Mouse (Mus musculus) limb, embryonic 11.5 days (tissue): ENCODE measurements around the gene Enpp6. TPM values are rescaled to one million over a fixed set of nuclear protein-coding genes. Genes with fewer than 3 reads are reported as not detected.

Source experiments
- ATAC-seq: fragments of 200-750 bp; cut with Nextera tagmentation; 2 replicates; pipeline ENCODE4 v1.8.0; 2017; ENCODE audit warnings: low read depth; ENCODE audit not compliant: insufficient number of reproducible peaks, low FRiP score, low TSS enrichment
- DNase-seq: peaks from one replicate; pipeline ENCODE4 v3.0.0-alpha.2; 2015; ENCODE audit warnings: low spot score
- H3K27ac ChIP-seq: fragments of 300-500 bp; sonication (generic); replicated peaks from 2 replicates; pipeline ENCODE4 v1.5.1; 2014; ENCODE audit warnings: low read depth, mild to moderate bottlenecking, low read length
- H3K27me3 ChIP-seq: fragments of 300-500 bp; sonication (generic); 2 replicates; pipeline ENCODE4 v1.6.1; 2014; ENCODE audit warnings: mild to moderate bottlenecking, low read length, mixed read lengths; ENCODE audit not compliant: control insufficient read depth, insufficient read depth
- H3K36me3 ChIP-seq: fragments of 300-500 bp; sonication (generic); 2 replicates; pipeline ENCODE4 v1.6.1; 2014; ENCODE audit warnings: mild to moderate bottlenecking, low read length, moderate library complexity, mixed read lengths; ENCODE audit not compliant: control insufficient read depth, insufficient read depth
- H3K4me1 ChIP-seq: fragments of 300-500 bp; sonication (generic); 2 replicates; pipeline ENCODE4 v1.6.1; 2014; ENCODE audit warnings: low read length, mixed read lengths; ENCODE audit not compliant: control insufficient read depth, insufficient read depth
- H3K4me2 ChIP-seq: fragments of 300-500 bp; sonication (generic); 2 replicates; pipeline ENCODE4 v1.6.1; 2014; ENCODE audit warnings: low read depth, mild to moderate bottlenecking, moderate library complexity; ENCODE audit not compliant: severe bottlenecking
- H3K4me3 ChIP-seq: fragments of 300-500 bp; sonication (generic); 2 replicates; pipeline ENCODE4 v1.5.1; 2014; ENCODE audit warnings: low read depth, low read length
- H3K9ac ChIP-seq: fragments of 300-500 bp; sonication (generic); 2 replicates; pipeline ENCODE4 v1.6.1; 2014; ENCODE audit warnings: mild to moderate bottlenecking, low read length
- H3K9me3 ChIP-seq: fragments of 300-500 bp; sonication (generic); 2 replicates; pipeline ENCODE4 v1.6.1; 2016; ENCODE audit warnings: low read length; ENCODE audit not compliant: control insufficient read depth
- WGBS: fragments of 180-500 bp; shearing (Covaris S2); extraction: QIAGEN DNeasy Blood & Tissue Kit; methylation state at CpG from one replicate; pipeline ENCODE4 v1.1.7; 2014; 5-methylcytosine and 5-hydroxymethylcytosine counted together
- polyA plus RNA-seq: library from polyadenylated mRNA; unstranded; fragments of >200 nt; fragmentation: Nextera tagmentation; extraction: Ambion mirVana; gene quantifications from 2 replicates; pipeline ENCODE4 v1.2.1, GENCODE M21; 2014

Enpp6 gene
- polyA plus RNA-seq, 1 experiment from 2014 or later, result 0.77 TPM

GRCm38 (mm10) chr8:47134736-47135135, 148.0 kb downstream of the Enpp6 start:
- H3K4me1 ChIP-seq, result peaks cover 6% of the 10 kb centered on the region; the same call in 1 of the 2 replicates
- H3K9ac ChIP-seq, result no peak overlapping the region
- no peak overlapping the region for H3K4me2 ChIP-seq
- DNase-seq (no peak), ATAC-seq (no peak)
- H3K4me3 ChIP-seq, result no peak overlapping the region
- no peaks in the 10 kb centered on the region for H3K9me3 ChIP-seq
- H3K27me3 ChIP-seq, result no peaks in the 10 kb centered on the region
- H3K27ac ChIP-seq, result no peak overlapping the region
- no peaks in the 10 kb centered on the region for H3K36me3 ChIP-seq
- 43% methylated on average over 11 of the region's 11 CpGs for WGBS

- H3K4me2 ChIP-seq, result peak overlapping the region; percentile 34
- no peak overlapping the region for H3K4me3 ChIP-seq
- DNase-seq (peak; percentile 35), ATAC-seq (no peak)
- no peaks in the 10 kb centered on the region for H3K27me3 ChIP-seq
- no peaks in the 10 kb centered on the region for H3K9me3 ChIP-seq
- WGBS, result 11% methylated on average over 9 of the region's 9 CpGs
- no peaks in the 10 kb centered on the region for H3K36me3 ChIP-seq
- peaks cover 6% of the 10 kb centered on the region; the same call in 1 of the 2 replicates for H3K4me1 ChIP-seq
- no peak overlapping the region for H3K9ac ChIP-seq
- H3K27ac ChIP-seq, result no peak overlapping the region
Observed at GRCm38 (mm10) chr8:47135586-47135985, 148.9 kb downstream of the Enpp6 start.

- H3K27me3 ChIP-seq, result no peaks in the 10 kb centered on the region
- no peaks in the 10 kb centered on the region for H3K9me3 ChIP-seq
- H3K4me3 ChIP-seq, result no peak overlapping the region
- WGBS, result 35% methylated on average over 5 of the region's 5 CpGs
- H3K27ac ChIP-seq, result no peak overlapping the region
- H3K4me1 ChIP-seq, result peaks cover 6% of the 10 kb centered on the region; the same call in 1 of the 2 replicates
- ATAC-seq (no peak), DNase-seq (no peak)
- H3K4me2 ChIP-seq, result peak overlapping the region; percentile 34; the same call in 1 of the 2 replicates
- no peaks in the 10 kb centered on the region for H3K36me3 ChIP-seq
- no peak overlapping the region for H3K9ac ChIP-seq
Observed at GRCm38 (mm10) chr8:47136047-47136446, 149.4 kb downstream of the Enpp6 start.

GRCm38 (mm10) chr8:47145258-47145657, 158.6 kb downstream of the Enpp6 start:
- H3K4me2 ChIP-seq, result no peak overlapping the region
- H3K4me3 ChIP-seq, result no peak overlapping the region
- no peaks in the 10 kb centered on the region for H3K9me3 ChIP-seq
- H3K27ac ChIP-seq, result no peak overlapping the region
- no peaks in the 10 kb centered on the region for H3K27me3 ChIP-seq
- no peak overlapping the region for H3K9ac ChIP-seq
- H3K36me3 ChIP-seq, result no peaks in the 10 kb centered on the region
- no peaks in the 10 kb centered on the region for H3K4me1 ChIP-seq
- DNase-seq, result no peak
- 94% methylated on average over 7 of the region's 9 CpGs for WGBS
- no peak for ATAC-seq

Other genes with a start within 250 kb of the Enpp6 start
- 13.7 and 15.3 TPM in 2 replicates for gene Irf2, start 247.2 kb upstream of the Enpp6 start, polyA plus RNA-seq